Mouse (Mus musculus) limb, embryonic 11.5 days (tissue): ENCODE data around the gene Slc35a1. TPM values are rescaled to one million over a fixed set of nuclear protein-coding genes. Genes with fewer than 3 reads are reported as not detected.

ENCODE experiments used
- ATAC-seq: fragments of 200-750 bp; cut with Nextera tagmentation; 2 replicates; pipeline ENCODE4 v1.8.0; 2017; ENCODE audit warnings: low read depth; ENCODE audit not compliant: insufficient number of reproducible peaks, low FRiP score, low TSS enrichment
- DNase-seq: peaks from one replicate; pipeline ENCODE4 v3.0.0-alpha.2; 2015; ENCODE audit warnings: low spot score
- H3K27ac ChIP-seq: fragments of 300-500 bp; sonication (generic); replicated peaks from 2 replicates; pipeline ENCODE4 v1.5.1; 2014; ENCODE audit warnings: low read depth, mild to moderate bottlenecking, low read length
- H3K27me3 ChIP-seq: fragments of 300-500 bp; sonication (generic); 2 replicates; pipeline ENCODE4 v1.6.1; 2014; ENCODE audit warnings: mild to moderate bottlenecking, low read length, mixed read lengths; ENCODE audit not compliant: control insufficient read depth, insufficient read depth
- H3K36me3 ChIP-seq: fragments of 300-500 bp; sonication (generic); 2 replicates; pipeline ENCODE4 v1.6.1; 2014; ENCODE audit warnings: mild to moderate bottlenecking, low read length, moderate library complexity, mixed read lengths; ENCODE audit not compliant: control insufficient read depth, insufficient read depth
- H3K4me1 ChIP-seq: fragments of 300-500 bp; sonication (generic); 2 replicates; pipeline ENCODE4 v1.6.1; 2014; ENCODE audit warnings: low read length, mixed read lengths; ENCODE audit not compliant: control insufficient read depth, insufficient read depth
- H3K4me2 ChIP-seq: fragments of 300-500 bp; sonication (generic); 2 replicates; pipeline ENCODE4 v1.6.1; 2014; ENCODE audit warnings: low read depth, mild to moderate bottlenecking, moderate library complexity; ENCODE audit not compliant: severe bottlenecking
- H3K4me3 ChIP-seq: fragments of 300-500 bp; sonication (generic); 2 replicates; pipeline ENCODE4 v1.5.1; 2014; ENCODE audit warnings: low read depth, low read length
- H3K9ac ChIP-seq: fragments of 300-500 bp; sonication (generic); 2 replicates; pipeline ENCODE4 v1.6.1; 2014; ENCODE audit warnings: mild to moderate bottlenecking, low read length
- H3K9me3 ChIP-seq: fragments of 300-500 bp; sonication (generic); 2 replicates; pipeline ENCODE4 v1.6.1; 2016; ENCODE audit warnings: low read length; ENCODE audit not compliant: control insufficient read depth
- whole genome bisulfite sequencing: fragments of 180-500 bp; shearing (Covaris S2); extraction: QIAGEN DNeasy Blood & Tissue Kit; methylation state at CpG from one replicate; pipeline ENCODE4 v1.1.7; 2014; 5-methylcytosine and 5-hydroxymethylcytosine counted together
- polyA plus RNA-seq: library from polyadenylated mRNA; unstranded; fragments of >200 nt; fragmentation: Nextera tagmentation; extraction: Ambion mirVana; gene quantifications from 2 replicates; pipeline ENCODE4 v1.2.1, GENCODE M21; 2014

Gene Slc35a1
- polyA plus RNA-seq, 1 experiment from 2014 or later, result 51.2 TPM

- H3K4me2 ChIP-seq, result no peak overlapping the region
- DNase-seq (no peak), ATAC-seq (no peak)
- H3K27ac ChIP-seq, result no peak overlapping the region
- H3K36me3 ChIP-seq, result no peaks in the 10 kb centered on the region
- no peak overlapping the region for H3K4me3 ChIP-seq
- H3K4me1 ChIP-seq, result no peaks in the 10 kb centered on the region
- no peaks in the 10 kb centered on the region for H3K27me3 ChIP-seq
- H3K9me3 ChIP-seq, result 0 out of 2 replicates have a peak, but pooled peaks cover 4% of the 10 kb centered on the region
- 96% methylated on average over 12 of the region's 12 CpGs for WGBS
- H3K9ac ChIP-seq, result no peak overlapping the region
Measured at GRCm38 (mm10) chr4:34719421-34719820, 32.2 kb upstream of the Slc35a1 start.

- no peak overlapping the region for H3K27ac ChIP-seq
- no peaks in the 10 kb centered on the region for H3K36me3 ChIP-seq
- H3K4me1 ChIP-seq, result no peaks in the 10 kb centered on the region
- no peaks in the 10 kb centered on the region for H3K27me3 ChIP-seq
- no peak overlapping the region for H3K9ac ChIP-seq
- no peak overlapping the region for H3K4me3 ChIP-seq
- H3K4me2 ChIP-seq, result no peak overlapping the region
- 93% methylated on average over 1 of the region's 1 CpGs for WGBS
- no peak for ATAC-seq
- 0 out of 2 replicates have a peak, but pooled peaks cover 4% of the 10 kb centered on the region for H3K9me3 ChIP-seq
- no peak for DNase-seq
Measured at GRCm38 (mm10) chr4:34715062-34715461, 27.8 kb upstream of the Slc35a1 start.

- ATAC-seq (no peak), DNase-seq (no peak)
- WGBS, result 77% methylated on average over 3 of the region's 3 CpGs
- Histone ChIP-seq H3K36me3 (no peaks in the 10 kb centered on the region), H3K4me3 (no peak overlapping the region), H3K4me2 (no peak overlapping the region), H3K9me3 (no peaks in the 10 kb centered on the region), H3K27ac (no peak overlapping the region), H3K4me1 (no peaks in the 10 kb centered on the region), H3K9ac (no peak overlapping the region), H3K27me3 (no peaks in the 10 kb centered on the region)
Measured at GRCm38 (mm10) chr4:34708127-34708526, 20.9 kb upstream of the Slc35a1 start.

GRCm38 (mm10) chr4:34707248-34707647, 20.0 kb upstream of the Slc35a1 start:
- no peak overlapping the region for H3K4me3 ChIP-seq
- ATAC-seq (no peak), DNase-seq (no peak)
- no peaks in the 10 kb centered on the region for H3K4me1 ChIP-seq
- no peaks in the 10 kb centered on the region for H3K9me3 ChIP-seq
- H3K4me2 ChIP-seq, result no peak overlapping the region
- H3K9ac ChIP-seq, result no peak overlapping the region
- no peak overlapping the region for H3K27ac ChIP-seq
- H3K27me3 ChIP-seq, result no peaks in the 10 kb centered on the region
- 75% methylated on average over 3 of the region's 3 CpGs for WGBS
- H3K36me3 ChIP-seq, result no peaks in the 10 kb centered on the region

- H3K4me3 ChIP-seq, result no peak overlapping the region
- H3K36me3 ChIP-seq, result no peaks in the 10 kb centered on the region
- H3K27ac ChIP-seq, result no peak overlapping the region
- whole genome bisulfite sequencing, result 77% methylated on average over 4 of the region's 4 CpGs
- H3K9me3 ChIP-seq, result no peaks in the 10 kb centered on the region
- H3K9ac ChIP-seq, result no peak overlapping the region
- H3K27me3 ChIP-seq, result no peaks in the 10 kb centered on the region
- ATAC-seq (no peak), DNase-seq (no peak)
- no peaks in the 10 kb centered on the region for H3K4me1 ChIP-seq
- H3K4me2 ChIP-seq, result no peak overlapping the region
Measured at GRCm38 (mm10) chr4:34703029-34703428, 15.8 kb upstream of the Slc35a1 start.

GRCm38 (mm10) chr4:34702231-34702630, 15.0 kb upstream of the Slc35a1 start:
- DNase-seq (no peak), ATAC-seq (no peak)
- H3K36me3 ChIP-seq, result no peaks in the 10 kb centered on the region
- no peaks in the 10 kb centered on the region for H3K9me3 ChIP-seq
- no peak overlapping the region for H3K4me3 ChIP-seq
- no peak overlapping the region for H3K9ac ChIP-seq
- no peaks in the 10 kb centered on the region for H3K27me3 ChIP-seq
- H3K4me1 ChIP-seq, result no peaks in the 10 kb centered on the region
- H3K4me2 ChIP-seq, result no peak overlapping the region
- 96% methylated on average over 11 of the region's 11 CpGs for WGBS
- no peak overlapping the region for H3K27ac ChIP-seq

- WGBS, result 59% methylated on average over 5 of the region's 5 CpGs
- ATAC-seq, result no peak
Measured at GRCm38 (mm10) chr4:34701528-34701927, 14.3 kb upstream of the Slc35a1 start.

GRCm38 (mm10) chr4:34688021-34688420, 783 bp upstream of the Slc35a1 start:
- no peaks in the 10 kb centered on the region for H3K27me3 ChIP-seq
- H3K36me3 ChIP-seq, result no peaks in the 10 kb centered on the region
- H3K27ac ChIP-seq, result no peak overlapping the region
- H3K9ac ChIP-seq, result no peak overlapping the region
- ATAC-seq, result no peak
- no peak overlapping the region for H3K4me2 ChIP-seq
- H3K4me1 ChIP-seq, result 0 out of 2 replicates have a peak, but pooled peaks cover 2% of the 10 kb centered on the region
- no peak overlapping the region for H3K4me3 ChIP-seq
- no peak for DNase-seq
- 83% methylated on average over 3 of the region's 3 CpGs for WGBS
- no peaks in the 10 kb centered on the region for H3K9me3 ChIP-seq

More at GRCm38 (mm10) chr4:34701528-34701927, 14.3 kb upstream of the Slc35a1 start:
- Histone ChIP-seq H3K27me3 (no peaks in the 10 kb centered on the region), H3K9me3 (no peaks in the 10 kb centered on the region), H3K27ac (no peak overlapping the region), H3K9ac (no peak overlapping the region), H3K4me3 (no peak overlapping the region), H3K4me1 (no peaks in the 10 kb centered on the region), H3K36me3 (no peaks in the 10 kb centered on the region), H3K4me2 (no peak overlapping the region)
- peak; percentile 58 for DNase-seq

- Histone ChIP-seq H3K9ac (no peak overlapping the region), H3K27me3 (no peaks in the 10 kb centered on the region), H3K4me3 (no peak overlapping the region), H3K27ac (no peak overlapping the region), H3K4me1 (peaks cover 10% of the 10 kb centered on the region; the same call in 1 of the 2 replicates), H3K4me2 (no peak overlapping the region), H3K36me3 (no peaks in the 10 kb centered on the region; the same call in 1 of the 2 replicates), H3K9me3 (no peaks in the 10 kb centered on the region)
- no peak for ATAC-seq
- 90% methylated on average over 5 of the region's 5 CpGs for WGBS
- peak; percentile 19 for DNase-seq
Measured at GRCm38 (mm10) chr4:34680530-34680929, 6.7 kb downstream of the Slc35a1 start.
